Mouse (Mus musculus) thymus, adult 2 months (tissue): Measurements from ENCODE around the gene Morn1.

Experiments
- CTCF ChIP-seq: fragments of 200-500 bp; IDR thresholded peaks from 2 replicates; pipeline ENCODE4 v1.5.1; 2012; ENCODE audit warnings: mild to moderate bottlenecking, control low read depth, low read length, moderate library complexity, borderline replicate concordance; ENCODE audit not compliant: control insufficient read depth, poor library complexity, insufficient read depth; ENCODE audit errors: extremely low read depth
- POLR2A ChIP-seq: fragments of 200-500 bp; IDR thresholded peaks from 2 replicates; pipeline ENCODE4 v1.6.1; 2012; ENCODE audit warnings: mild to moderate bottlenecking, low read length, control low read depth, moderate library complexity; ENCODE audit not compliant: control insufficient read depth, poor library complexity, insufficient read depth; ENCODE audit errors: extremely low read depth

DNA sequence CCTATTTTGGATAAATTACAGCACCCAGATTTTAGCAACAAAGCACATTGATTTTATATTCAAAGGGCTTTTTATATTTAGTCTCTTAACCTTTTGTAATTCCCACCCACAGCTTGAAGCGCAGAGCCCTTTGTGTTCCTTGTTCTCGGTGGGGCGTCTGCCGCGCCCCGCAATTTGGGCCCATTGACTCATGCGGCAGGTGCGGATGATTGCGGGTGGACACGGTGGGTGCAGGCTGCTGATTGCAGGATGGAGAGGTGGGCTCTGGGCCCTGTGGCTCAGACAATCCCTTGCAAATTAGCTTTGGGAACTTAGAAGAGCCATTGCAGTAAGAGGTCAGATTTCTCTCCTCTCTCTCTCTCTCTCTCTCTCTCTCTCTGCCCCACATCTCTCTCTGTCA, 31.9 kb downstream of the Morn1 start:
- no peak for TF ChIP-seq POLR2A
- TF ChIP-seq CTCF: no peak
